Mouse (Mus musculus) ES-Bruce4 (cell line): ENCODE measurements around the gene Scrn3.

Source experiments
- CTCF ChIP-seq: IDR thresholded peaks from one replicate; pipeline ENCODE4 v1.8.1; 2011; ENCODE audit warnings: low read depth, low read length
- POLR2A ChIP-seq: IDR thresholded peaks from one replicate; pipeline ENCODE4 v1.8.1; 2011; ENCODE audit warnings: low read length; ENCODE audit not compliant: insufficient read depth

GRCm38 (mm10) chr2:73298841-73299240 is 13.6 kb upstream of the Scrn3 start:
- TF ChIP-seq CTCF (no peak), POLR2A (no peak)
